Mouse (Mus musculus) left cerebral cortex, adult 8-10 months (tissue): ENCODE results near the gene Map3k9. TPM values are rescaled to one million over a fixed set of nuclear protein-coding genes. Genes with fewer than 3 reads are reported as not detected.

Experiments used
- DNase-seq, 2 experiments: peaks; one replicate each; pipeline ENCODE4 v3.0.0; 2022; ENCODE audit warnings: low spot score in 2 of 2
- total RNA-seq, 4 experiments: library from RNA; stranded (reverse); gene quantifications; 2 replicates each; pipeline ENCODE4 v1.2.4; 2022

The Map3k9 gene
- total RNA-seq, 4 experiments from 2014 or later: 52.5 to 60.7 (median 55.2) TPM

- DNase-seq: no peak
These were observed 61.8 kb downstream of the Map3k9 start for GRCm38 (mm10) chr12:81719161-81719560.

DNA sequence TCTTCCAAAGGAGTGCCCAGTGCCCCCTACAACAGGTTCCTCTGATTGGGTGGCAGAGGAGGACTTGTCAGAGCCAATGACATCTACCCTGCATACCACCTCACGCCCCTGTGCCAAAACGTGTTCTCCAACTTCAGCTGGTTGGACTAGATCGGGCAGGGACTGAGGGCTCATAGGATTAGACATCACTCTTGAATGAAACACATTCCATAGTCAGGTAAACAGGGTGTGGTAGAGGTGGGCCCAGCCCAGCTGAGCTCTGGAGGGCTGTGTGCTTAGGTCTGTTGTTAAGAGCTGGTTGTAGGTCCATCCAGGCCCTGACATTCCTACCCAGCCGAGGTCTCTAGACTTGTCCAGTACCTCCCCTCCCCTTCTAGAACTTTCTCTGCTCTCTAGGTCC is 68.4 kb downstream of the Map3k9 start:
- DNase-seq: no peak

DNA sequence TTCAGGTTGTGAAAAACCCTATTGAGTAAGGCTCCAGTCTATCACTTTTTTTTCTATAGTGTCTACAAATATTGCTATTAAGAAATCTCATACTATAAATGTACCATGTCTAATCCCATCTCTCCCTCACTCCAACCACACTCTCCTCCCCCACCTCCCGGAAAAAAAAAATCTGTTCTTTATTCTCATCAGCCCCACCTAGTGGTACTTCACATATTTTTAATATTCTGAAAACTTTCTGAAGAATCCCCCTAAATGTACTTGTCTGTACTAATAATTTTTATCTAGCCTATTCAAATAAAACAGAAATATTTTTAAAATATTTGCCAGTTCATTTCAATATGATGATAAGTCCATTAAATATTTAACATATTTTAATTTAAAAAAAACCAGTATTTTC is 78.1 kb downstream of the Map3k9 start:
- no peak for DNase-seq

GRCm38 (mm10) chr12:81698011-81698410 is 83.0 kb downstream of the Map3k9 start:
- no peak for DNase-seq

- DNase-seq: no peak
These were observed 89.7 kb downstream of the Map3k9 start for GRCm38 (mm10) chr12:81691177-81691730.

DNA sequence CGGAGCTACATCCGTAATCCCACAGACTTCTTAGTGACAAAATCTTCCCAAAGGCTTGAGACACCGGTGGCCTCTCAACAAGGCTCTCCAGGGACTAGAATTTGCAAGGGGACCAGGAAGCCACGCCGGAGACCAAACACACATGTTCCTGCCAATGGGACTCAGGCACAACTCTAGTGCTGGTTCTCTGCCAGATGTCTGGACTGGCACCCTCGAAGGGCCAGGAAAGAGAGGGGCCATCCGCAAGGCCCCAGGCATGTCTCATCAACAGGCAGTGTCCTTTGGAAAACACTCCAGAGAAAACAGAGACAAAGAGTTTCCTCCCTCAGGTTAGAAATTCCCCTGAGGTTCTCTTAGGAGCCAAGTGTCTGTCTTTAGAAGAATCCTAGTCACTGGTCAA is 90.2 kb downstream of the Map3k9 start:
- no peak for DNase-seq

DNA sequence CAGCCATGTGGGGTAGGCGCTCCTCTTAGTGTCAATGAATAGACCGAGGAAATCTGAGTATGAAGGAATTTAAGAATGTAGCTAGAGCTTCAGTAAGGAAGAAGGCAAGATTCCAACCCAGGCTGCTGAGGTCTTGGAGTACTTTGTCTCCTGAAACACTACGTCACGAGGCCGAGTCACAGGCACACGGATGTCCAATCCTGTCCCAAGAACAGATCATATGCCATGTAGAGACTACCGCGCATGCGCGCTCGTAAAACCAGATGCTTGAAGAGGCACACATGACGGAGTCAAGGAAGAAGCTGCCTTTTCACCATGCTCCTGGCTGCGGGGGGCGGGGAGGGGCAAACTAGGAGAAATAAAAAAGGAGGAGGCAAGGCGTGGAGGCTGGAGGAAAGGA is 90.9 kb downstream of the Map3k9 start:
- no peak for DNase-seq

DNA sequence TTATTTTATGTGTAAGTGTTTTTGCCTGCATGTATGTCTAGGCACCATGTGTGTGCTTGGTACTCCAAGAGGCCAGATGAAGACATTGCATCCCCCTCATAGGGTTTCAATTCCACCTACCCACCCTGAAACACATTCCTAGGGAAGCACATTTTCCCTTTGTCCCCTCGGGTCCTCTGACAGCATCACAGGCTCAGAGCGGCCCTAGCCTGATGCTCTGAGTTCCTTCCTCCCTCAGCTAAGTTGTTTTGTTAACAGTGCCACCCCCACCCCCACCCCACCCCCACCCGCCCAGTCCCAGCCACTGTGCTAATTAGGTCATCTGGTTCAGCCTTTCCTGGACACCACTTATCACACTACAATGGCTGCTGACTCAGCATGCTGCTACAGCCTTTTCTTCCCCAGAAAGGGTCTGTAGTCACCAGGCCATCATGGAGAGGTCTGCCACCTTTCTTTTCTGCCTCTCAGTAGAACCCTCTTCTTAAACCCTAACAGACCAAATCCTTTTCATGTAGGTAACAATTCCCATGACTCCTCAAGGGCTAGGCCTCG is 91.4 kb downstream of the Map3k9 start:
- DNase-seq: no peak

DNA sequence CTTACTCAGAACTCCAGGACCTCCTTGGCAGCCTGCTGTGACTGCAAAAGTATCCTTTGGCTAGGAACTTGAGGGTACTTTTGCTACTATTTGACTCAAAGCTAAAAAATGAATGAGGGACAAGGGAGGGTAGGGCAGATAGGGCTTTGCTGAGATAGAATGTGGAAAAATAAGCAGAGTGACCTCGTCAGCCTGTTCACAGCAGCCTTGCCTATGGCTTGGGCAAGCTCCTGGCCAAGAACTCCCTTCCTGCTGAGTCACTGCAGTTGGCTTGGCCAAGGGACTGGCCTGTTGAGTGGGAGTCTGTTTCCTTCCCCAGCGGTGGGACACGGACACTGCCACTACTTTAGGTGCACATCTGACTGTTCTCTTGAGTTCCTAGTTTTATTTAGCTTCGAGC is 92.4 kb downstream of the Map3k9 start:
- no peak for DNase-seq

- no peak for DNase-seq
These were observed 93.1 kb downstream of the Map3k9 start for GRCm38 (mm10) chr12:81687873-81688272.

- no peak for DNase-seq
These were observed 94.4 kb downstream of the Map3k9 start for GRCm38 (mm10) chr12:81686406-81687117.

DNA sequence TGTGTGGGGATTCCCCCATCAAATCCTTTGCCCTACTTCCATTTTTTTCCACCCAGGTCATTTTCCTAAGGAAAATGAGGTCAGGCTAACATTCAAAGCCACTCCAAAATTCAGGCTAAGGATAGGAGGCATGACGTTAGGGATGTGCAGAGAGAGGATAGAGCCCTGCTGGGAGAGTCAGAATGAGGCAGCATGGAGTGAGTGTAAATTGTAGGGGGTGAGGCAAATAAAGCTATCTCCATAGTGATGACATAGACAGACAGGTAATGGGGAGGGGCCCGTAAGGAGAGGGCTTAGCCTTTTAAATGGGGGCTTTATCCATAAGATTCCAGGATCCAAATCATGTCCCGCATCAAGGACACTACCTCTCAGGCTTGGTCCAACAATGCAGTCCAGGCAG is 95.0 kb downstream of the Map3k9 start:
- DNase-seq: no peak

GRCm38 (mm10) chr12:81684096-81684495 is 96.9 kb downstream of the Map3k9 start:
- DNase-seq: no peak

- no peak for DNase-seq
These were observed 97.6 kb downstream of the Map3k9 start for GRCm38 (mm10) chr12:81683395-81683794.

- no peak for DNase-seq
These were observed 101.0 kb downstream of the Map3k9 start for GRCm38 (mm10) chr12:81679807-81680529.

- no peak for DNase-seq
These were observed 105.4 kb downstream of the Map3k9 start for GRCm38 (mm10) chr12:81675557-81675956.

Other genes with a start within 250 kb of the Map3k9 start
- gene Gm20498, start 248.3 kb downstream of the Map3k9 start, total RNA-seq: 10 to 100 TPM; 40.6 to 45.2 (median 42.0) TPM
- gene Synj2bp, start 248.3 kb downstream of the Map3k9 start, total RNA-seq: 10 to 100 TPM; 25.9 to 34.2 (median 32.6) TPM
- under 1 TPM; 0.16 to 0.72 (median 0.57) TPM for gene Adam21, start 212.7 kb downstream of the Map3k9 start, total RNA-seq
- gene Med6, start 186.2 kb downstream of the Map3k9 start, total RNA-seq: 10 to 100 TPM; 27.2 to 30.8 (median 30.3) TPM
- gene Ttc9, start 149.9 kb downstream of the Map3k9 start, total RNA-seq: 10 to 100 TPM; 45.1 to 53.9 (median 51.0) TPM
- gene Pcnx, start 78.8 kb upstream of the Map3k9 start, total RNA-seq: 10 to 100 TPM; 79.6 to 96.8 (median 90.7) TPM